Mouse (Mus musculus): ENCODE results near the gene Olfr786.

The Olfr786 gene

DNA sequence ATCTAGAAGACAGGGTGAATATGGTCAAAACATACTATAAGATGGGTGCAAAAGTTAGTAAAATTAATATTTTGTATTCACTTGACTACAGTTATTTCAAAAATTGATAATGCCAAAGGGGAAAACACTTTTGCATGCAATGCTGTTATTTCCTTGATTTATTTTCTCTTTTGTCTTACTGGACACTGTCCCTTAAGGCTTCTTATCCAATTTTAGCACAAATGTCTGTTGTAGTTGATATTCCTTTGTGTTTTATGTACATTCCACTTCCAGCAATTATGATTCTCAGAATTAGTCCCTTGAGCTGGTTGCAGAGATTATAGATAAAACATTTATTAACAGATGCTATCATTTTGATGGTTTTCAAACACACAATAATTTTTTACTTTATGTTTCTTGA, at the start of gene Olfr786:
Gene Olfr786 (plus strand): TSS at position 301 of the 400 bp plus-strand sequence.
- no peak for DNase-seq (ENCODE audit: low read depth, low spot score)

DNA sequence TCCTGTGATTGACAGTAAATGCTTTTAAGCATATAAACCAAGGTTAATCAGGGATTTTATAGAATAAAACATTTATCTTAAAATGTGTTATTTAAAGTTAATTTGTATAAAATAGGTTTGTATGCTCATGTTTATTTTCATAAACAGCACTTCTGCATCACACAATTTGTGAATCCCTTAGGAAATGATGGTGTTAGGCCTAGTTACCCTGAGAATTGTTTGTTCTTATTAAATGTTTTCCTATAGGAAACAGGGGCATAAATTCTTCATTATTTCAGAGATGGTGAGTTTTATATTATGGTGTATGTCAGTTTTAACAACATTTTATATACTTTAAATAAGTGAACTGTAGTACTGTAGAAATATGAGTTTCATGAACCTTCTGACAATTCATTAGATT, 43.3 kb upstream of the Olfr786 start, which contains the start of gene Olfr784:
Gene Olfr784 (plus strand): TSS at position 301 of the 400 bp plus-strand sequence.
- no peak for DNase-seq (ENCODE audit: low read depth, low spot score)

DNA sequence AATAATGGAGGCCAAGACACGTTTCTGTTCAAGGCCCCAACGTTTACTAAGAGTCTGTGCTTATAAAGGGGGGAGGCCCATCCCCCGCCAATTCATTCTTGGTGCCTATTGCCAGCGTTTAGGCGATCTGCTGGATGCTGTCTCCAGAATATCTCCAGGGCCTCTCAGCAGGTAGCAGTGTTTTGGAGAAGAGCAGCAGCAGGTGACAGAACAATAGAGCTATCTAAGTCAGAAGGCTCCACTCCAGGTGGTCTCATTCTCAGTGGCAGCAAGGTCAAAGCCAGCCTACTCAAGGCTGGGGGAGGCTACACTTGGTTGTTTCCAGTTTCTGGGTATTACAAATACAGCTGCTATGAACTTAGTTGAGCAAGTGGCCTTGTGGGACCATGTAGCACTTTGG, 26.2 kb upstream of the Olfr786 start:
- DNase-seq (ENCODE audit: low read depth, low spot score) = peak; percentile 68

DNA sequence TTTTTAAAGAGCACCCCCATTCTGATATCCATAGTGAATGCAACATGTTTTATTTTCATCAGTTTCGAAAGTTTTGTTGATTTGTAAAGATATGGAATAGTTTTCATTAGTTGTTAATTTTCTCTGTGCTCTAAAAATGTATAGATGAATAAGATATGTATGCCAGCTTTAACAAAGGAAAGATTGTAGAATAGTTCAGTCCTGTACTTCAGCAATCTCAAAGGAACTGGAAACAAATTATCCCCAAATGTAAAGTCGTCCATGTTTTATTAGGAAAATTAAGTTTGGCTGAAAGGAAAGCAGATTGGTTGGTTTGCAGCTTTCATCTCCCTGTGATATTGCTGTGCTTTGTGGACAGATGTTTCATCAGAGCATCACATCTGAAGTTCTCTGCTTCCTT, 22.0 kb upstream of the Olfr786 start, which contains the start of gene Olfr785:
Gene Olfr785 (plus strand): TSS at position 301 of the 400 bp plus-strand sequence.
- no peak for DNase-seq (ENCODE audit: low read depth, low spot score)

DNA sequence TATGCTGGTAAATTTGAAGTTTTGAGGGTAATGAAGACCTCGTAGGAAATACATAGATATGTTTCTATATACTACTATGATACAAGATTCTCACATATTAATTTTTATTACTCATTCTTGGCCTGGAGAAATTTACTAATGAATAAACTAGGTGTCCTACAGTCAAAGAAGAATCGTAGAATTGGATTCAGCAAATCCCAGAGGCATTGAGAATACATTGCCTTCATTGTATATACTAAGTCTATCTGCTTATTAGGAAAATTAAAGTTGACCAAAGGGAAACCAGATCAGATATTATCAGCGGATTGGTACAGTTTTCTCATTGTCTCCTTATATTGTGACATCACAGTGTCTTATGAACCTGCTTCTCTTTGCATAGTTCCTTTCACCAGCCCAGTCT, 34.5 kb downstream of the Olfr786 start, which contains the start of gene Olfr787:
Gene Olfr787 (plus strand): TSS at position 301 of the 400 bp plus-strand sequence.
- DNase-seq (ENCODE audit: low read depth, low spot score) = no peak

- no peak for DNase-seq (ENCODE audit: low read depth, low spot score)
These were observed 43.6 kb downstream of the Olfr786 start, which contains the start of gene Olfr788 for GRCm38 (mm10) chr10:129470698-129471097. Gene Olfr788, plus strand, starts transcription at chr10:129470998.

GRCm38 (mm10) chr10:129473256-129473655, 46.1 kb downstream of the Olfr786 start:
- DNase-seq (ENCODE audit: low read depth, low spot score) = no peak

- DNase-seq (ENCODE audit: low read depth, low spot score) = no peak
These were observed 46.6 kb downstream of the Olfr786 start for GRCm38 (mm10) chr10:129473723-129474122.

- no peak for DNase-seq (ENCODE audit: low read depth, low spot score)
These were observed 57.3 kb downstream of the Olfr786 start, which contains the start of gene Olfr789 for GRCm38 (mm10) chr10:129484452-129484851. Gene Olfr789, plus strand, starts transcription at chr10:129484752.
